Mouse (Mus musculus) MEL (cell line): ENCODE data around the gene Slc30a3. TPM values are rescaled to one million over a fixed set of nuclear protein-coding genes. Genes with fewer than 3 reads are reported as not detected.

Source experiments
- DNase-seq: peaks from one replicate; pipeline ENCODE4 v3.0.0; 2011; ENCODE audit warnings: low read depth, low spot score
- H3K27ac ChIP-seq: 2 replicates; pipeline ENCODE4 v1.5.1; 2012; ENCODE audit warnings: low read depth, mild to moderate bottlenecking, control low read depth, low read length, moderate library complexity; ENCODE audit not compliant: control insufficient read depth
- H3K27me3 ChIP-seq, 2 experiments: fragments of 150-350 bp in 1 of 2; sonication (generic) in 1 of 2; 2 replicates each; pipeline ENCODE4 v1.6.1; 2012; ENCODE audit warnings: low read length in 2 of 2, mild to moderate bottlenecking in 2 of 2, improper control_type of control experiment in 1 of 2, moderate library complexity in 1 of 2; ENCODE audit not compliant: insufficient read depth in 2 of 2, control insufficient read depth in 1 of 2
- H3K36me3 ChIP-seq, 2 experiments: 2 replicates each; pipeline ENCODE4 v1.6.1; 2012 to 2014; ENCODE audit warnings: low read length in 2 of 2, improper control_type of control experiment in 1 of 2, inconsistent platforms in 1 of 2, mild to moderate bottlenecking in 1 of 2; ENCODE audit not compliant: insufficient read depth in 2 of 2, control insufficient read depth in 1 of 2
- H3K4me1 ChIP-seq, 2 experiments: fragments of 150-350 bp in 1 of 2; sonication (generic) in 1 of 2; 2 replicates each; pipeline ENCODE4 v1.6.1; 2012; ENCODE audit warnings: low read length in 2 of 2, improper control_type of control experiment in 1 of 2, mild to moderate bottlenecking in 1 of 2; ENCODE audit not compliant: insufficient read depth in 2 of 2, control insufficient read depth in 1 of 2
- H3K4me3 ChIP-seq, 2 experiments: fragments of 150-350 bp in 1 of 2; sonication (generic) in 1 of 2; 2 replicates each; pipeline ENCODE4 v1.5.1; 2012; ENCODE audit warnings: low read depth in 2 of 2, low read length in 2 of 2, mild to moderate bottlenecking in 2 of 2, moderate library complexity in 2 of 2, control low read depth in 1 of 2, improper control_type of control experiment in 1 of 2; ENCODE audit not compliant: control insufficient read depth in 1 of 2, insufficient read depth in 1 of 2
- H3K79me2 ChIP-seq: 2 replicates; pipeline ENCODE4 v1.6.1; 2012; ENCODE audit warnings: mild to moderate bottlenecking, low read length, moderate library complexity; ENCODE audit not compliant: control insufficient read depth, poor library complexity, insufficient read depth
- H3K9ac ChIP-seq: 2 replicates; pipeline ENCODE4 v1.6.1; 2012; ENCODE audit warnings: low read depth, mild to moderate bottlenecking, control low read depth, low read length, moderate library complexity; ENCODE audit not compliant: control insufficient read depth, poor library complexity, severe bottlenecking
- H3K9me3 ChIP-seq: fragments of 150-350 bp; sonication (generic); replicated peaks from 2 replicates; pipeline ENCODE4 v1.6.1; 2012; ENCODE audit warnings: mild to moderate bottlenecking, low read length, improper control_type of control experiment, moderate library complexity; ENCODE audit not compliant: insufficient read depth
- BHLHE40 ChIP-seq: IDR thresholded peaks from 2 replicates; pipeline ENCODE4 v1.6.1; 2012; ENCODE audit warnings: low read depth, mild to moderate bottlenecking, inconsistent platforms, low read length, improper control_type of control experiment, borderline replicate concordance
- CTCF ChIP-seq, 3 experiments: IDR thresholded peaks in 2 of 3; conservative IDR thresholded peaks in 1 of 3; 2 replicates each; pipeline ENCODE4 v1.5.1; 2011 to 2012; ENCODE audit warnings: low read length in 3 of 3, low read depth in 2 of 3, mild to moderate bottlenecking in 2 of 3, improper control_type of control experiment in 1 of 3, inconsistent platforms in 1 of 3, mixed read lengths in 1 of 3, moderate library complexity in 1 of 3; ENCODE audit not compliant: control insufficient read depth in 1 of 3, insufficient read depth in 1 of 3, poor library complexity in 1 of 3, severe bottlenecking in 1 of 3
- E2F4 ChIP-seq: IDR thresholded peaks from 2 replicates; pipeline ENCODE4 v1.6.1; 2011; ENCODE audit warnings: low read depth, low read length, improper control_type of control experiment, borderline replicate concordance
- ELF1 ChIP-seq: IDR thresholded peaks from 2 replicates; pipeline ENCODE4 v1.6.1; 2014; ENCODE audit warnings: low read depth, mild to moderate bottlenecking, inconsistent platforms, low read length, improper control_type of control experiment, moderate library complexity
- GABPA ChIP-seq: IDR thresholded peaks from 2 replicates; pipeline ENCODE4 v1.6.1; 2012; ENCODE audit warnings: low read depth, mild to moderate bottlenecking, inconsistent platforms, low read length, improper control_type of control experiment, moderate library complexity
- GATA1 ChIP-seq: IDR thresholded peaks from 2 replicates; pipeline ENCODE4 v1.6.1; 2011; ENCODE audit warnings: low read depth, low read length, improper control_type of control experiment
- JUND ChIP-seq: IDR thresholded peaks from 2 replicates; pipeline ENCODE4 v1.6.1; 2011; ENCODE audit warnings: low read depth, mild to moderate bottlenecking, improper control_type of control experiment, low read length
- MYB ChIP-seq: IDR thresholded peaks from 2 replicates; pipeline ENCODE4 v1.6.1; 2011; ENCODE audit warnings: mild to moderate bottlenecking, low read depth, low read length, improper control_type of control experiment
- POLR2A ChIP-seq, 2 experiments: IDR thresholded peaks; 2 replicates each; pipeline ENCODE4 v1.6.1; 2011 to 2012; ENCODE audit warnings: low read length in 2 of 2, mild to moderate bottlenecking in 2 of 2, control low read depth in 1 of 2, improper control_type of control experiment in 1 of 2, low read depth in 1 of 2, moderate library complexity in 1 of 2; ENCODE audit not compliant: control insufficient read depth in 1 of 2, insufficient read depth in 1 of 2, poor library complexity in 1 of 2
- POLR2AphosphoS5 ChIP-seq: IDR thresholded peaks from 2 replicates; pipeline ENCODE4 v1.6.1; 2012; ENCODE audit warnings: low read depth, borderline replicate concordance, mild to moderate bottlenecking, inconsistent platforms, low read length, moderate library complexity, mixed read lengths
- RAD21 ChIP-seq: IDR thresholded peaks from 2 replicates; pipeline ENCODE4 v1.6.1; 2011; ENCODE audit warnings: mild to moderate bottlenecking, low read depth, low read length, improper control_type of control experiment
- RCOR1 ChIP-seq: IDR thresholded peaks from 2 replicates; pipeline ENCODE4 v1.6.1; 2012; ENCODE audit warnings: low read depth, mild to moderate bottlenecking, inconsistent platforms, low read length, improper control_type of control experiment
- SMC3 ChIP-seq: IDR thresholded peaks from 2 replicates; pipeline ENCODE4 v1.6.1; 2011; ENCODE audit warnings: low read depth, low read length, improper control_type of control experiment
- TAL1 ChIP-seq: IDR thresholded peaks from 2 replicates; pipeline ENCODE4 v1.6.1; 2012; ENCODE audit warnings: mild to moderate bottlenecking, inconsistent platforms, low read length, moderate library complexity, mixed read lengths
- TBP ChIP-seq: IDR thresholded peaks from 2 replicates; pipeline ENCODE4 v1.8.0; 2011; ENCODE audit warnings: low read depth, low read length, improper control_type of control experiment
- TCF12 ChIP-seq: IDR thresholded peaks from 2 replicates; pipeline ENCODE4 v1.6.1; 2014; ENCODE audit warnings: low read depth, mild to moderate bottlenecking, inconsistent platforms, low read length, improper control_type of control experiment, moderate library complexity
- ZC3H11A ChIP-seq: IDR thresholded peaks from 2 replicates; pipeline ENCODE4 v1.6.1; 2012; ENCODE audit warnings: low read depth, mild to moderate bottlenecking, inconsistent platforms, low read length, improper control_type of control experiment
- ZKSCAN1 ChIP-seq: IDR thresholded peaks from 2 replicates; pipeline ENCODE4 v1.6.1; 2012; ENCODE audit warnings: low read depth, mild to moderate bottlenecking, inconsistent platforms, low read length, improper control_type of control experiment, moderate library complexity
- ZNF384 ChIP-seq: IDR thresholded peaks from 2 replicates; pipeline ENCODE4 v1.6.1; 2012; ENCODE audit warnings: low read depth, mild to moderate bottlenecking, inconsistent platforms, low read length, improper control_type of control experiment
- polyA plus RNA-seq, 2 experiments: library from polyadenylated mRNA; stranded (reverse) in 1 of 2; unstranded in 1 of 2; fragments of >175 nt in 1 of 2; fragments of >200 nt in 1 of 2; gene quantifications; 2 replicates each; pipeline versions ENCODE4 v1.2.1 to v1.2.4; 2012; ENCODE audit warnings: low replicate concordance in 2 of 2, low read depth in 1 of 2; ENCODE audit not compliant: insufficient read length in 2 of 2, insufficient read depth in 1 of 2, missing spikeins in 1 of 2
- total RNA-seq: library from RNA; depleted of rRNA; stranded (reverse); fragments of 300-350 nt; gene quantifications from 2 replicates; pipeline ENCODE4 v1.2.3, GENCODE M21; 2012

The Slc30a3 gene
- total and polyA plus RNA-seq, 3 experiments, result not detected

DNA sequence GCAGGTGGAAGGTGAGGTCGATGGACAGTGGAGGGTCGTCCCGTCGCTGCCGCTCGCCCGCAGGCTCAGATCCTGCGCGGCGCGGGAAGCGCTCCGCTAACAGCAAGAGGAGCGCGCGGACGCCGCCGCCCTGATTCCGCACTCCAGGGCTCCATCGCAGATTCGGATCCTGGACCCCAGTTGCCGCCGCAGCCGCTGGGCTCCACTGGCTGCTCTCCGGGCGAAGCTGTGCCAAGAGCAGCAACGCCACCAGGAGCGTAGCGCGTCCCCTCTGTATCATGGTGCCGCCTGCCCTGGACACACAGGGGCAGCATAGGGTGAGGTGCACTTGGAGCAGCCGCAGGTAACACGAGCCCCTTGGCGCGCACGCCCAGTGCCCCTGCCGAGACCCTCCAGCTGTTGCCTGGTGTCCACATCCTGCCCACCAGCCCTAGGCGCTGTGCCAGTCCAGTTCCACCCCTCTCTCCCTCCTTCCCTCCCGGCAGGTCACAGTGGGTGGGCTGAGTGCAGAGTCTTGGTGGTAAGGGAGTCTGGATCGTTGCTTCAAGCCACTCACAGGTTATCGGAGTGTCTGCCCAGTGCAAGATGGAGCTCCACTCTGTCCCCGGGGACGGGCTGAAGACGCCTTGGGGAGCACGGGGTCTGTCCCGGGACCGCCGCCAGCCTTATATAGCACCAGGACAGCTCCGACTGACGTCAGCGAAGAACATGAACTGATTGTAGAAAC, 30.4 kb upstream of the Slc30a3 start, which contains the start of gene Ucn:
Gene Ucn (minus strand): TSS at position 589 of the 727 bp plus-strand sequence.
- H3K79me2 ChIP-seq, result no peaks in the 10 kb centered on the region
- no peak within 1 kb of the TSS for H3K27ac ChIP-seq
- no peaks in the 10 kb centered on the region for H3K4me1 ChIP-seq
- peaks cover 0 to 2% of the 10 kb centered on the region in 2 experiments; a peak in 1 of 4 replicates for H3K27me3 ChIP-seq
- H3K9me3 ChIP-seq, result no peaks in the 10 kb centered on the region
- H3K9ac ChIP-seq, result no peak within 1 kb of the TSS
- no peaks in the 10 kb centered on the region for H3K36me3 ChIP-seq
- H3K4me3 ChIP-seq, result no peak within 1 kb of the TSS
- TF ChIP-seq ZKSCAN1 (no peak), POLR2A (IDR thresholded peaks at IDR 0.05; ENCODE audit: control insufficient read depth in 1 of 2, insufficient read depth in 1 of 2, low read depth in 1 of 2, low read length in 2 of 2, poor library complexity in 1 of 2) (0 out of 4 replicates have a peak, but pooled peaks of 1 of the 2 experiments have one; percentile 17)
- no peak for DNase-seq

DNA sequence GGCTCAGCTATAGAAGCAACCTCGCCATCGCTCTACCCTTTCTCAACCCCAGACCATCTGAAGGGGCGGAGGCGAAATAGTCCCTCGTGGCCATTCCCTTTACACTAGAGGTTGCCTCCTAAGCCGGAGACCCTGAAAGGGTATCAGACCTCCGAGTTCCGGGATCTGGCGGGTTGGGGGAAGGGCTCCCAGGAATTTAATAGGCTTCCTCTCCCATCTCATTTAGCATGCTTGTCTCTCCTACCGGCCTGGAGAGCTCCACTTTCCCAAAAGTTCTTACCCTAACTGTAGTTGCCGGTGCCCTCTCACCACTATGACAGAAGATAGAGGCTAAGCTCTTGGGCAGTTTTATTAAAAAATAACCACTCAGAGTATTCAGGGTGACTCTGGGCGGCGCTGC, 29.6 kb upstream of the Slc30a3 start:
- Histone ChIP-seq H3K4me1 (no peaks in the 10 kb centered on the region), H3K9me3 (no peaks in the 10 kb centered on the region), H3K4me3 (no peak overlapping the region), H3K9ac (no peak overlapping the region), H3K27ac (no peak overlapping the region), H3K36me3 (no peaks in the 10 kb centered on the region), H3K79me2 (no peaks in the 10 kb centered on the region), H3K27me3 (peaks cover 0 to 2% of the 10 kb centered on the region in 2 experiments; a peak in 2 of 4 replicates)
- TF ChIP-seq E2F4 (no peak), GABPA (no peak), SMC3 (no peak), TCF12 (no peak), MYB (no peak), JUND (no peak), ZNF384 (no peak), RAD21 (no peak), ELF1 (no peak), CTCF (IDR thresholded peaks at IDR 0.05 in 2 of 3, conservative IDR thresholded peaks at IDR 0.05 in 1 of 3; ENCODE audit: control insufficient read depth in 1 of 3, insufficient read depth in 1 of 3, low read depth in 2 of 3, low read length in 3 of 3, poor library complexity in 1 of 3, severe bottlenecking in 1 of 3) (no peak), ZKSCAN1 (no peak), TAL1 (no peak), ZC3H11A (no peak), TBP (no peak), GATA1 (no peak), BHLHE40 (no peak), POLR2AphosphoS5 (no peak), RCOR1 (no peak)
- no peak for DNase-seq
